Mouse (Mus musculus): ENCODE data around the gene Cyp3a57. TPM values are rescaled to one million over a fixed set of nuclear protein-coding genes. Genes with fewer than 3 reads are reported as not detected.
"Not testable (repeated sequence)": the region's sequence is repeated elsewhere in the genome, so short reads cannot be mapped to it uniquely, and the experiment has no call there.

Cyp3a57 gene
- total and polyA plus RNA-seq, 3 experiments, result not detected

GRCm38 (mm10) chr5:145349697-145350096, 4.6 kb downstream of the Cyp3a57 start:
- H3K36me3 ChIP-seq (replicated peaks in 1 of 2; ENCODE audit: control insufficient read depth in 1 of 2, insufficient read depth in 1 of 2, low read length in 1 of 2), result no peaks in the 10 kb centered on the region
- H3K4me3 ChIP-seq (replicated peaks in 1 of 3; ENCODE audit: low read depth in 2 of 3, low read length in 2 of 3, poor library complexity in 1 of 3), result no peak overlapping the region
- no peaks in the 10 kb centered on the region for H3K9me3 ChIP-seq (replicated peaks; ENCODE audit: low read length)
- dilution Hi-C loops (cut with MboI; ENCODE audit: extremely low pct_ligation_motif_present, extremely low pct_unique_long_range_greater_than_20kb, low sequenced_read_pairs), result no loop called here
- H3K27ac ChIP-seq (ENCODE audit: insufficient read depth, low read depth), result no peak overlapping the region
- H3K27me3 ChIP-seq (replicated peaks), result peaks cover 61% of the 10 kb centered on the region
- no peaks in the 10 kb centered on the region for H3K4me1 ChIP-seq (ENCODE audit: control insufficient read depth in 1 of 2, insufficient read depth in 2 of 2)
- in situ Hi-C loops (cut with MboI; ENCODE audit: low pct_ligation_motif_present, low pct_unique_long_range_greater_than_20kb, low sequenced_read_pairs), result no loop called here
- H3K4me2 ChIP-seq (ENCODE audit: insufficient read depth, low read depth, poor library complexity, severe bottlenecking), result no peak overlapping the region
- H3K79me2 ChIP-seq (replicated peaks; ENCODE audit: control insufficient read depth, extremely low read depth, insufficient read depth, poor library complexity, severe bottlenecking), result no peaks in the 10 kb centered on the region
- no peak for DNase-seq (ENCODE audit: extremely low read depth)
- TF ChIP-seq KAT2A (IDR thresholded peaks at IDR 0.05; ENCODE audit: insufficient replicate concordance, low read length) (no peak), ETS1 (conservative IDR thresholded peaks at IDR 0.05; ENCODE audit: low read depth, low read length) (no peak), E2F4 (IDR thresholded peaks at IDR 0.05; ENCODE audit: insufficient replicate concordance, low read depth, low read length) (no peak), UBTF (IDR thresholded peaks at IDR 0.05; ENCODE audit: low read depth, low read length) (no peak), MAZ (IDR thresholded peaks at IDR 0.05; ENCODE audit: low read depth, low read length) (no peak), USF2 (conservative IDR thresholded peaks at IDR 0.05; ENCODE audit: low read depth, low read length) (no peak), TCF12 (IDR thresholded peaks at IDR 0.05; ENCODE audit: low read depth, low read length) (no peak)
- H3K9ac ChIP-seq (ENCODE audit: insufficient read depth, low read depth), result no peak overlapping the region

- Histone ChIP-seq H3K27me3 (replicated peaks) (peaks cover 44% of the 10 kb centered on the region), H3K4me3 (replicated peaks in 1 of 3; ENCODE audit: low read depth in 2 of 3, low read length in 2 of 3, poor library complexity in 1 of 3) (no peak overlapping the region), H3K36me3 (replicated peaks in 1 of 2; ENCODE audit: control insufficient read depth in 1 of 2, insufficient read depth in 1 of 2, low read length in 1 of 2) (no peaks in the 10 kb centered on the region), H3K4me1 (ENCODE audit: control insufficient read depth in 1 of 2, insufficient read depth in 2 of 2) (no peaks in the 10 kb centered on the region), H3K27ac (ENCODE audit: insufficient read depth, low read depth) (no peak overlapping the region), H3K9me3 (replicated peaks; ENCODE audit: low read length) (no peaks in the 10 kb centered on the region), H3K79me2 (replicated peaks; ENCODE audit: control insufficient read depth, extremely low read depth, insufficient read depth, poor library complexity, severe bottlenecking) (no peaks in the 10 kb centered on the region), H3K4me2 (ENCODE audit: insufficient read depth, low read depth, poor library complexity, severe bottlenecking) (no peak overlapping the region), H3K9ac (ENCODE audit: insufficient read depth, low read depth) (no peak overlapping the region)
- in situ Hi-C loops (cut with MboI; ENCODE audit: low pct_ligation_motif_present, low pct_unique_long_range_greater_than_20kb, low sequenced_read_pairs), result no loop called here
- dilution Hi-C loops (cut with MboI; ENCODE audit: extremely low pct_ligation_motif_present, extremely low pct_unique_long_range_greater_than_20kb, low sequenced_read_pairs), result no loop called here
- no peak for TF ChIP-seq SIN3A (IDR thresholded peaks at IDR 0.05; ENCODE audit: low read length)
- no peak for TF ChIP-seq RAD21 (IDR thresholded peaks at IDR 0.05; ENCODE audit: low read depth, low read length)
- TF ChIP-seq TCF12 (IDR thresholded peaks at IDR 0.05; ENCODE audit: low read depth, low read length), result no peak
- TF ChIP-seq SMC3 (IDR thresholded peaks at IDR 0.05; ENCODE audit: low read depth, low read length), result no peak
- no peak for TF ChIP-seq E2F4 (IDR thresholded peaks at IDR 0.05; ENCODE audit: insufficient replicate concordance, low read depth, low read length)
- TF ChIP-seq BHLHE40 (IDR thresholded peaks at IDR 0.05; ENCODE audit: low read depth, low read length), result no peak
- TF ChIP-seq MAFK (IDR thresholded peaks at IDR 0.05; ENCODE audit: insufficient replicate concordance, low read length), result no peak
- no peak for TF ChIP-seq UBTF (IDR thresholded peaks at IDR 0.05; ENCODE audit: low read depth, low read length)
- TF ChIP-seq ZKSCAN1 (IDR thresholded peaks at IDR 0.05; ENCODE audit: borderline replicate concordance, low read depth, low read length), result no peak
- TF ChIP-seq JUND (conservative IDR thresholded peaks at IDR 0.05; ENCODE audit: low read depth, low read length), result no peak
- no peak for TF ChIP-seq MYC (IDR thresholded peaks at IDR 0.05; ENCODE audit: low read depth, low read length)
- no peak for TF ChIP-seq POLR2A (IDR thresholded peaks at IDR 0.05; ENCODE audit: low read depth, low read length)
- no peak for TF ChIP-seq USF1 (IDR thresholded peaks at IDR 0.05; ENCODE audit: low read depth, low read length)
- no peak for TF ChIP-seq CHD2 (IDR thresholded peaks at IDR 0.05; ENCODE audit: low read length)
- TF ChIP-seq ELF1 (IDR thresholded peaks at IDR 0.05; ENCODE audit: low read depth, low read length), result no peak
- no peak for TF ChIP-seq TBP (conservative IDR thresholded peaks at IDR 0.05; ENCODE audit: low read depth, low read length)
- TF ChIP-seq HCFC1 (IDR thresholded peaks at IDR 0.05; ENCODE audit: low read depth, low read length), result no peak
- TF ChIP-seq PAX5 (IDR thresholded peaks at IDR 0.05; ENCODE audit: low read length), result no peak
- TF ChIP-seq POLR2AphosphoS2 (IDR thresholded peaks at IDR 0.05; ENCODE audit: low read depth, low read length), result no peak
- DNase-seq (ENCODE audit: extremely low read depth), result no peak
Observed at GRCm38 (mm10) chr5:145353081-145353480, 8.0 kb downstream of the Cyp3a57 start.

GRCm38 (mm10) chr5:145415416-145415815, 70.3 kb downstream of the Cyp3a57 start:
- H3K4me2 ChIP-seq (ENCODE audit: insufficient read depth, low read depth, poor library complexity, severe bottlenecking), result 0 out of 2 replicates have a peak overlapping the region, but pooled peaks have one; percentile 1
- H3K27me3 ChIP-seq (replicated peaks); dilution Hi-C loops (cut with MboI; ENCODE audit: extremely low pct_ligation_motif_present, extremely low pct_unique_long_range_greater_than_20kb, low sequenced_read_pairs); H3K9me3 ChIP-seq (replicated peaks; ENCODE audit: low read length); H3K9ac ChIP-seq (ENCODE audit: insufficient read depth, low read depth); H3K79me2 ChIP-seq (replicated peaks; ENCODE audit: control insufficient read depth, extremely low read depth, insufficient read depth, poor library complexity, severe bottlenecking); H3K36me3 ChIP-seq (replicated peaks in 1 of 2; ENCODE audit: control insufficient read depth in 1 of 2, insufficient read depth in 1 of 2, low read length in 1 of 2); H3K4me3 ChIP-seq (replicated peaks in 1 of 3; ENCODE audit: low read depth in 2 of 3, low read length in 2 of 3, poor library complexity in 1 of 3); H3K4me1 ChIP-seq (ENCODE audit: control insufficient read depth in 1 of 2, insufficient read depth in 2 of 2); in situ Hi-C loops (cut with MboI; ENCODE audit: low pct_ligation_motif_present, low pct_unique_long_range_greater_than_20kb, low sequenced_read_pairs); H3K27ac ChIP-seq (ENCODE audit: insufficient read depth, low read depth): not testable (repeated sequence)
- peak; percentile 47 for DNase-seq (ENCODE audit: extremely low read depth)

Data from CH12.LX (cell line).